Mouse (Mus musculus) hindlimb bud, embryonic 11.5 days (tissue): ENCODE data around the gene Calm2.

Source experiments
- DNase-seq: peaks from one replicate; pipeline ENCODE4 v3.0.0-alpha.2; 2012; ENCODE audit warnings: low read depth, low spot score; ENCODE audit errors: extremely low spot score

Gene Calm2

DNA sequence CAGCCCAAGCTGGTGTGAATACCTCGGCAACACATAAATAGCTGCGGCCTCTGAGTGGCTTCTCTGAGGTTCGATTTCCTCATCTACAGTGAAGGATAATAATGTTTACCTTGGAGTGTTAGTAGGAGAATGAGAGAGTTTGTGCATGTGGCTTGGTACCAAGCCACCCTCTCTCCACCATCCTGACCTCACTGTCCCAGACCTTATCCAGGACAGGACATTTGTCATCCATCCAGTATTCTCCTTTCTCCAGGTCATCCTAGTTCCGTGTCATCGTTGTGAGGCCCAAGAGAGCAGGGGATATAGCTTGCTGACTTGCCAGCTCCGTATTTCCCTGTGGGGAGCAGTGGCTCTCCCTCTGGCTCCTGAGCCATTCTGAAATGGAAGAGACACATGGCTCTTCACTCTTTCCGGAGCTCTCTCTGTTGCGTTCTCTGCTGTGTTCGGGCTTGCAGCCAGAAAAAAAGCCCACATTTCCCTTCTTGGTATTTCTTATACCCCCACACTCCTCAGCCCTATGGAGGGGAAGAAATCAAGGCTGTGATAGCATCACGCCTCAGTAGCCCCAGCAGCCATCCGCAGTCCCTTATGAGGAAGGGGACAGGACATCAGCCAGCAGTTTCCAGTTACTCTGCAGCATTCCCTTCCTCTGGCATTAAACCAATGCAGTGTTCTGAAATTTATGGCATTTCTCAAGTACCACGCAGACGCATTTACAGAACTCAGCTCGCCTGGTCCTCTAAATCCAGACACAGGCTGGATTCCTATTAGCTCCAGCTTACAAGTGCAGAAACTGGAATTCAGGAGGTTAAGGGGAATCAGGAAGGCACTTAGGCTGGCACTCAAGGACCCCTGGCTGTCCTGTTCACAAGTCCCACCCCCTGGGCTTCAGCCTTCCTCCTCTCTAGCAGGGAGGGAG is 13.3 kb upstream of the Calm2 start:
- no peak for DNase-seq

DNA sequence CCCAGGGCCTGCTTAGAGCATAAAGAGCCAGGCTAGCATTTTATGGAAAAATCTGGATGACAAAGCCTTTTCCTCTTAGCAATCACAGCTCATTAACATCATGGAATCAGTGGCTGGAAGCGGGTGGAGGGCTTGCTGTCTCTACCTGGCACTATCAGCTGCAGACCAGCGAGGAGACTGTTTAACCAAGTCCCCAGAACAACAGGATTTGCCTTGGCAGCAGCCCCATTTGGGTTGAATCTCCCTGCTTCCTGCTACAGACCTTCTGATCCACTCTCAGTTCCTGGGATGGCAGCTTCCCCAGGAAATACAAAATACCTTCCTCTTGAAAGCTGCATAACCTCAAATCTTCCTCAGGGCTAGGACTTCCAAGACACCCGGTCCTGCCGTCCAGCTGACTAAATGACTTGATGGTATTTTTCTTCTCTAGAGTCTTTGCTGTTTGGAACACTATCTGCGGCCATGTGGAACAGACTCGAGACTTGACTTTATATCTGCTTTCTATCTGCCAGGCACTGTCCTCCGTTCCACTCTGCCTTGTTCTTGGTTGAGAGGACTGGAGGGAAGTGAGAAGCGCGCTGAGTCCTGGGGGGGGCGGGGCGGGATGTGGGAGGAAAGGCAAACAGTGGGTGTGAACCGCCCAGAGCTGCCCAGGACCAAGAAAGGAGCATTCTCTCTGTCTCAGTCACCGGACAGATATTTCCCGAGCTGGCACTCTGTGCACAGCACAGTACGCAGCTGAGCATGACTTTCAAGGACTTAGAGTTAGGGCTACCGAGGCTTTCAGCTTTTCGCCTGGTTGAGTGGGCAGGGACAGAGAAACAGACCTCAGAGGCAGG is 12.4 kb upstream of the Calm2 start:
- no peak for DNase-seq

DNA sequence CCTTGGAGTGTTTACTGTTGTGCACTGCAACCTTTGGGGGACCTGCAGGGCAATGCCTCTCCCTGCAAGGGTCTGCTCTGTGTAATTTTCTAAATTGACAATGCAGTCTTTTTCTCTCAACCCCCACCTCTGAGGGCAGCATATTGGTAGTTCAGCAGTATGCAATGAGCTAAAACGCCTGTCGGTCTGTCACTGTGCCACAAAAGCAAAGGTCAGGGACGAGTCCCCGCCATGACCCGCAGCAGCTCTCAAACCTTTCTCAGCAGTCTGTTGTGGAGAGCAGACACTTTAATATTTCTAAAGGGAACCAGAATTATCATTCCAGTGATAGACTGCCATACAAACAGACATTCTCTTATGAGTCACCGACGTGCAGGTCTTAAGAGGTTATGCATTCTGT is 11.2 kb upstream of the Calm2 start:
- no peak for DNase-seq

DNA sequence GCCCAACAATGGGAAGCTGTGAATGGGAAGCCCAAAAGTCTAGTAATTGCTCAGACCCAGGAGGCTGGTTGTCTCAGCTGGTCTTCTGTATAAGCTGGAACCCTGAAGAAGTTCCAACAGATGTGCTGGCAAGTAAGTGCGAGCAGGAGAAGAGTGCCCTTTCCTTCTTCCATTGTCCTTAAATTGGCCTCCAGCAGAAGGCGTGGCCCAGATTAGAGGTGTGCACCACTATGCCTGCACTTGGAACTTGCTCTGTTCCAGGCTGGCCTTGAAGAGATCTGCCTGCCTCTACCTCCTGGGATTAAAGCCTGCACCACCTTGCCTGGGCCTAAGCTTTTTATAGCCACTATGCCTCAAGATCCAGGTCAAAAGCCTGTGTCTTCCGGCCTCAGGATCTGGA is 7.4 kb upstream of the Calm2 start:
- no peak for DNase-seq

DNA sequence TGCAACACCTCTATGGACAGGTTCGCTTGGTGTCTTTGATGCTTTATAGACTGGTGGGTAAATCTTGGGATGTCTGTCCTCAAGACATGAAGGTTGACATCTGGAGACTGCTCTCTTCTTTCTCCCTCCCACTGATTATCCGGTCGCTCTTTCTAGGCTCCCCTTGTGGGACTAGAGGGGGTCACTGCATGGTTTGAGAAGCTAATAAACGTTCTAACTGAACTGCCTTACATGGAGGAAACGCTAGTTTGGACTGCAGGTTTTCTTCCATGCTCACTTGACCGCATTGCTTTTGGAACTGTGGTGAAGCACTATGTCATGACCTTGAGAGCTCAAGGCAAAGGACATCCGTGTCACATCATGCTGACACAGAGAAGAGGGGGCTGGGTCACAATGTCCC is 6.6 kb upstream of the Calm2 start:
- no peak for DNase-seq

DNA sequence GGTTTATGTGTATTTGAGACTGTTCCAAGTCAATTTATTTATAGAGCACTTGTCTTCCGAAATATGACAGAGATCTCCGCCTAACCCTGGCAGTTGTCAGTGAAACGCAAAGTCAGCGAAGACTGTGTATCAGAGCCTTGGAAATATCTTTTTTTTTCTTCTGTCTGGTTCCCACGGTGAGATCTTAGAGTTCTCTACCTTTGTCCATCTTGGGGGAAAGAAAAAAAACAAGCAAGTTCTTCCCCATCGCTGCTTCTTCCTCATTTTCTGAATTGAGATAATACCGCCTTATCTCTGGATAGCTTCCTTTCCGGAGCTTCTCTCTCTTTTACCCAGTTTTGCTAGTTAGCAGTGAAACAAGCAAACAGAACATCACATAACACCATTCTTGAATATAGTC is 2.1 kb upstream of the Calm2 start:
- no peak for DNase-seq

DNA sequence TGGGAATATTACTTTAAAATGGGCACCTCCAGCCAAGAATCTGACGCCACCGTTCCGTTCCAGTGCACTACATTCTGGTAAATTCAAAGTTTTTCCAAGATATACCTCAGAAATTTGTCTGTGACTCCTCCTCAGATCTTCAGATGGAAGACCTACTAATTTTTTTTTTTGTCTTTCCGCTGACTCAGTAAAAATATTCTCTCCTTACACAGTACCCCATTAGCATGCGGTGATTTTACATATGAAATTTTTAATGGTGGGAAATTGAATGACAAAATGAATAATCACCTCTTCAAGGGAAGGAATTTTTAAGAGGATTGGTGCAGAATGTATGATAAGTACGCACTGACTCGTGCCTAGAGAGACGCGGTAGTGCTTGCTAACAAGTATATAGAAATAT is 1.6 kb upstream of the Calm2 start:
- no peak for DNase-seq

DNA sequence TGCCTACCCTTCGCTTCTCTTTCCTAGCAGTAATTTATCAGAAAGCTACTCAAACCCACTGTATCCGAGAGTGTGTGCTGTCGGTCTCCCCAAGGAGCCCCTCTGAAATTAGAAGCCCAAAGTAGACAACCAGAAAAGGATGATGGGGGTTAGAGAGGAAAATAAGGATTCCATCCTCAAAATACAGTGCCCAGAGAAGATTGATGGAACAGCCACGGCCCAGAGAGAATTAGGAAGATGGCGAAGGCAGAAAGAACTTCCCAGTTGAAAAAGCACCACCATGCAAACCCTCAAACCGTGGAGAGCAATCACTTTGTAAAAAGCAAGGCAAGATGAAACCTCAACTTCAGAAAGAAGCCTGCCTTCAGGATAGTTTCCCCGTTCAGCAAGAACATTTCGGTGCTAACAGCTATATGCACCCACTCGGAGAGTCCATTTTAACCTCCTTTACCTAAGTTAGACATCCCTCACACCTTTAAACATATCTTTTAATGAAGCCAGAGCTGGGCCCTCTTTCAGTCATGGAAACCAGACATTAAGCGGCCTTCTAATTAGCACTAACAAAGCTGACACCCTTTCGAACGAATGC is 971 bp upstream of the Calm2 start:
- DNase-seq = no peak

DNA sequence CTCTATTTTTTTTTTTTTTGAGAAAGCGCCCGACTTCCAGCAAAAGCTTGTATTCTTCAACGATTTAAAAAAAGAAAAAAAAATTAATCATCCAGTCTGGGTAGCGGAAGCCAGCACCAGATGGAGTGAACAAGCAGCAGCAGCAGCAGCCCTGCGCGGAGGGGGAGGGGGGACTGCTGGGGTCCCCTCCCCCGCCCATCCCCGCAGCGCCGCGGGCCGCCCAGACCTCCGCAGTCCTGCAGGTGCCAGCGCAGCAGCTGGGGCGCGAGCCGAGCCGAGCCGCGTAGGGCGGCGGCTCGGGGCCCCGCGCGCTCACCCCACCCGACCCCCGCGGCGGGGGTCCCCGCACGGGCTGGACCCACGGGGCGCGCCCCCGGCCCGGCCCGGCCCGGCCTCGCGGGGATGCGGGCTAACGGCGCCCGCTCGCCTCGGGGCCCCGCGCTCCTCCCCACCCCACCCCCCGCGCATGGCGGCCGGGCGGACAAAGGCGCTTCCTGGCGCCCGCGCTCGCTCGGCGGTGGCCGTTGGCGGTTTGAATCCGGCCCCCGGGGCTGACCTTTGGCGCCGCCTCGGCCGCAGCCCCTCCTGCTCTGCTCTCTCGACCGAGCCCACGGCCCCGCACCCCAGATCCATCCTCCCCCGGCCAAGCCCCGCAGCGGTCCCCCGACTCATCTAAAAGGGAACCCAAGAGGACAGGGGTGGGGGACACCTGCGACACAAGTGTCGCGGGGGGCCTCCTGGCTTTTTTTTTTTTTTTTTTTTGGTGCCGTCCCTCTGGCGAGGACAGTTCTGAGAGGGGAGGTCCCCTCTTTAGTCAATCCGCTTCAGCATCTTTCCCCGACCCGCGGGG is 593 bp downstream of the Calm2 start:
- DNase-seq = no peak

DNA sequence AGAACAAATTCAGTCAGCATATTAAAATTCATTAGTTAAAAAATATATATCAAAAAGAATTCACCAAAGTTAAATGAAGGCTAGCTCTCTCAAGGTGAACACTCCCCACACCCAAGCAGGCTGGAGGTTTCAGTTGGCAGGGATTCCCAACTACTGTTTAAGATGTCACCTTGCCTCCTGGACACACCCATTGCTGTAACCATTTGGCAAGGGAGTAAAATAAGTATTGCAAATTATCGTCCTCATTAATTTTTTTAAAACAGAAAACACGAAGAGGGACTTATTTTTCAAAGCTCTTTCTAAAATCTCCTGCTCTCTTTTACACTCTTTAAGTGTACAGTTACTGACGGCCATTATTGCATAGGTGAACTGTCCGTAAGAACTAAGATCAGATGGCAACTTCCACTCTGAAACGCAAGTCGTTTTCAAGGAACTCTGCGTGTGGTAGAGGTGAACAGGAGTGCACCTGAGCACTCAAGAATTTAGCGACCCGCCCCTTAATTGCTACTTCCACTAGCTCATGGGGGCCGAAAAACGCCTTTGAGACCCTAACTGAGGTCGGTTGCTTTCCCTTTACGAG is 1.3 kb downstream of the Calm2 start:
- DNase-seq = no peak

DNA sequence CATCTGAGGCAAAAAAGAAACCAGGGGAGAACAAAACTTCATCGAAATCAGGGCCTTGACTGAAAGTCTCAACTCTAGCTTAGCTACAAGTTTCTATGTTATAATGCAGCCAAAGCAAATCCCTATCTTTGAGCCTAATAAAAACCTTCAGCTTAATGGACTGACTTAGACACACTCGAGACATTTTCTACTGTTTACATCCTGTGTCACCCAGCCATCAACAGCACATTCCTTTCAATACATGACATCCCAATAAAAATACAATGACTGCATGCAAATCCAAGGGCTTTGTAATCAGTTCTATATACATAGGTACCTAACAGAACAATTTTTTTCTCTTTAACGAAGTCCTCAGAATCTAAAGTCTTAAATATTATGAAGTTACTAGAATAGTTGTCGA is 2.0 kb downstream of the Calm2 start:
- DNase-seq = no peak

DNA sequence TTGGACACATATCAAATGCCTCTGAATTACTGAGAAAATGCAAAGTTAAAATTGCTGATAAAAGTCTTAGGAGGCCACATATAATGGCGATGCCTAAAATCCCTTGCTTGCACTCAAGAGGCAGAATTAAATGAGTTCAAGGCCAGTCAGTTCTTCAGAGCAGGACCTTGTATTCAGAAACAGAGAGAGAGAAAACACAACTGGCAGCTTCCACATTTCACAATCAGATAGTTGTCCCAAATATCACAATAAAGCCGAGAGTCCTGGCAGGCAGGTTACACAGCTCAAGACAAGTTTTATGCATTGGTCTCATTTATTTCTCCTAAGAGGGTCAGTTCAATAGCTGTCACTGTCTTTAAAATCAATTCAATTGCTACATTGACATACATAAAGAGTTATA is 5.2 kb downstream of the Calm2 start:
- no peak for DNase-seq

DNA sequence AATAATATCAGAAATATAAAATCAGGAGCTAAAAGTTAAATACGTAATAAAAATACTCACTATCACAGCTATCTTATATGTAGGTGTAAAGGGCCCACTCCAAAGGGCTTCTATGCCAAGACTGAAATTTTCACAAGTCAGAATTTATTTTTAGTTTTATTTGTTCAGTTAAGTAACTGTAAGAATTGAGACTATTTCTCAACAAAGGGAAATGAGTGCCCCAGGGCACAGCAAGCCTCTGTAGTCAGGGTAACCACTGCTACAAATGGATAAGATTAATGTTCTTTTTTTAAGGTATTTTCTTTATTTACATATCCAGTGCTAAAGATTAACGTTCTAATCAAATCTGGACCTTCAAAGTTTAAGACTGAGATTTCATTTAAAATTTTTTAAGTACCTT is 7.3 kb downstream of the Calm2 start:
- DNase-seq = no peak

DNA sequence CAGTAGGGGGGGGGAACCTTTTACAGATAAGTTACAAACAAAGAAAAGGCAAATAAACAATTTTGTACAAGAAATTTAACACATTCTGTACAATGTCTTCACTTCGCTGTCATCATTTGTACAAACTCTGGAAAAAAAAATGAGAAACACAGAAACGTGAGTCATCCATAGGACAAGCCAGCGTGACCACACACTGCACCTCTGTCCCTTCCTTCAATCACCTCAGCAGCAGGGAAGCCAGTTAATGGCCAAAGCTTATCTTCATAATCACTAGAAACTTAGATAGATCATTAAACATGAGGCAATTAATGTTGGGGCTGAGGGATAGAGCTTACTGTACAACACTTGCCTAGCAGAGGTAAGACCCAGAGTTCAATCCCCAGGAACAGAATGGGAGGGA is 12.8 kb downstream of the Calm2 start:
- DNase-seq = no peak

DNA sequence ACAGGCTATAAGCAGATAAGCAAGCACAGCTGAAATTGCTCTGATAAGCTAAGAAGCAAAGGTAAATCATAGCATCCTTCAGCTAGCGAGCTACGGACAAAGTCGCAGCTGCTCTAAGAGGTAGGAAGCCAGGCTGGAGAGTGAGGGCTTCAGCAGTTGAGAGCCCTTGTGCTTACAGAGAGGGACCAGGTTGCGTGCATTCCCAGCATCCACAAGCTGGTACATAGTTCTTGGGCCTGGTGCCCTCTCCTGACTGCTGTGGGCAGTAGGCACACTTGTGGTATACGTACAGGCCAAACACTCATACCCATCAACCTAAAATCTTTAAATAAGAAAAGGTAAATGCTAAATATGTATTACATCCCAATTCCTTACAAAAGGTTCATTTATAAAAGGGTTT is 14.0 kb downstream of the Calm2 start:
- DNase-seq = no peak

DNA sequence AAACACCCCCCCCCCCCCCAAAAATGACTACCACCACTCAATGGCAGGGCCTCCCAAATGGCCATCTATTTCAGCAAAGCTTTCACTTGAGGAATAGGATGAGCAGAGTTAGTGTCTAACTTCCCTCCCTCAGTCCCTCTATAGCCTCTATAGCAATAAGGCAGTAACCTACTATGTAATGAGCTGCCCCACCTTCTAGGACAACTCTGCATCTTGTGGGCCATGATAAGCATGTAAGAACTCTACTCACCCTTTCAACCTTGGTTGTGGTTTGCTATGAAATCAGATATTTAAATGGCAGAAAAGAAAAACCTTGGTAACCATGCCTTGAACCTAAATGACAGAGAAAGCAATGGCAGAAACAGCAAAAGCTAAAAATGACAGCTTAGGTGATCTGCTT is 14.4 kb downstream of the Calm2 start:
- DNase-seq = no peak

DNA sequence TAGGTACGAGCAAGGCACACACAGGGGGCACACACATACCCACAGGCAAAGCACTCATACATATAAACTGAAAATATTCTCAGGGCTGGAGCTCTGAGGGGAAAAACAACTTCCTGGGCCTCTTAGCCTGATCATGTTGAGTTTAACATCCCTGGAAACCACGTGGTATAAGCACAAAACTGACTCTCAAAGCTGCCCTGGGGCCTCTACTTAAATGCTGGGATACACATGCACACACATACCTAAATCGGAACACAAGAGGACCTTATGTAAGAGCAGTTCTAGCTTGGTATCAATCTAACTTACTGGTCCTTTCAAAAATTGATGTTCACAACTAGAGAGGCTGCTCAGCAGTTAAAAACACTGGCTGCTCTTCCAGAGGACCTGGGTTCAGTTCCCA is 17.3 kb downstream of the Calm2 start:
- no peak for DNase-seq

DNA sequence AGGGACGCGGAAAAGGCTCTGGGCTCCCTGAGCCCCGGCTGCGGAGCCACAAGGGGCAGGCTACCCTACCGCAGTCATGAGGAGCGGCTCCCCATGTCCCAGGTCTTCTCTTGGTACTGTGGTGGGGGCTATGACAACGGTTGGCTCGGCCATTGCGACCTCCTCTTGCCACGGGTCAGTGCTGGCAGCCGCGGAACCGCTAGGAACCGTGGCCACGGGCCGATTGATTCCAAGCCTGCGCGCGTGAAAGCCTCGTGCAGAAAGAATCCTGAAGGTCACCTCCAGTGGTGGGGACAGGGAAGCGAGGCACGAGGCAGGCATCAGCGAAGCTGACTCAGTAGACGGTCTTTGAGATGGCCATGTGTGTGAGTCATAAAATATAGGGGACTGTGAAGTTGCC is 19.2 kb downstream of the Calm2 start, which contains the start of gene Stpg4:
Gene Stpg4 (minus strand): TSS at position 231 of the 400 bp plus-strand sequence.
- DNase-seq = no peak

DNA sequence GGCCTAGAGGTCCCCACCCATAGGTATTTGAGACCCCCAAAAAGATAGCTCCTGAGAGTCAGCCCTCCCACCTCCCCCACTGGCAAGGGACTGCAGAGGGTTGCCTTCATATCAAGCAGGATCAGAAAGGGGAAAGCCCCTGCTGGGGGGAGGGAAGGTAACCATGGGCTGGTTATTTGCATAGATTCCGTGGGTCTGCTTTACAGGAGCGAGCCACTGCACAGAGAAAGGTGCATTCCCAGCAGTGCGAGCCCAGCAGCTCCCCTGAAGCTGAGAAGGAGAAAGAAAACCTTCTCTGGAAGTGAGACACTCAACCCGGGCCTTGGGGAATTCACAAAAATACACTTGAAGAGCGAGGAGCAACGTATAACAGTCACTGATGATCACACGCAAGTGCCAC is 28.7 kb downstream of the Calm2 start:
- no peak for DNase-seq

DNA sequence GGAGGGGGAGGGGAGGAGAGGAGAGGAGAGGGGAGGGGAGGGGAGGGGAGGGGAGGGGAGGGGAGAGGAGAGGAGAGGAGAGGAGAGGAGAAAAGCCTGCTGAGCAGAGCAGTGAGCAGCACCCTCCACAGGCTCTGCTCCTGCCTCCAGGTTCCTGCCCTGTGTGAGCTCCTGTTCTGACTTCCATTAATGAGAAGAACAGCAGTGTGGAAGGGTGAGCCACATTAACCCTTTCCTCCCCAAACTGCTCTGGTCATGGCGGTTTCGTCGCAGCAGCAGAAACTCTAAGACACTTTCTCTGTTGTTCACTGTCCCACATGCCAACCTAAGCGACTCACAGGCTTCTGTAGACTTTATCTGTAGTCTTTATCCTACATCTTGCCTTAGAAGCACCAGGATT is 40.1 kb downstream of the Calm2 start:
- DNase-seq = no peak

DNA sequence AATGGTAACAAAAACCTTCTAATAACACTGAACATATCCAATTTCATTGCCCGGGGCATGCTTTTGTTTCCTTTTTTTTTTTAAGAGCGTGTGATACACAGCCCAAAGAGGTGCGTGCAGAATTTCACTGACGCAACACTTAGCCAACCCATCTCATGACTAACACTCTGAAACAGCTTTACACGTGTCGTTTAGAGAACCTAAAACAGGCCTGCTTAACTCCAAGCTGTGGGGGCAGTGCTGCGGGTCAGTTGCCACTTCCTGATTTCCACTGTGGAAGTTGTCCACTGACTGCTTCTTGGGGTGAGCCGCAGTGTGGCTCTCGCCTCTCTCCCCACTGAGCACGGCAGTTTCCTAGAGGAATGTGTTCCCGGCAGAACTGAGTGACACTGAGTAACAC is 41.2 kb downstream of the Calm2 start:
- no peak for DNase-seq
